Mouse (Mus musculus) mouse trophoblast stem cell (cell line): ENCODE measurements around the gene Adgrf5.
"Not testable (repeated sequence)": the region's sequence is repeated elsewhere in the genome, so short reads cannot be mapped to it uniquely, and the experiment has no call there.

ENCODE experiments used
- in situ Hi-C, 2 experiments: fragments of 300-500 bp; cut with MseI, MboI; formaldehyde crosslinking; loops; 2 replicates in 1 of 2; 3 replicates in 1 of 2; pipeline ENCODE4 v1.15.1; 2025

The Adgrf5 gene

DNA sequence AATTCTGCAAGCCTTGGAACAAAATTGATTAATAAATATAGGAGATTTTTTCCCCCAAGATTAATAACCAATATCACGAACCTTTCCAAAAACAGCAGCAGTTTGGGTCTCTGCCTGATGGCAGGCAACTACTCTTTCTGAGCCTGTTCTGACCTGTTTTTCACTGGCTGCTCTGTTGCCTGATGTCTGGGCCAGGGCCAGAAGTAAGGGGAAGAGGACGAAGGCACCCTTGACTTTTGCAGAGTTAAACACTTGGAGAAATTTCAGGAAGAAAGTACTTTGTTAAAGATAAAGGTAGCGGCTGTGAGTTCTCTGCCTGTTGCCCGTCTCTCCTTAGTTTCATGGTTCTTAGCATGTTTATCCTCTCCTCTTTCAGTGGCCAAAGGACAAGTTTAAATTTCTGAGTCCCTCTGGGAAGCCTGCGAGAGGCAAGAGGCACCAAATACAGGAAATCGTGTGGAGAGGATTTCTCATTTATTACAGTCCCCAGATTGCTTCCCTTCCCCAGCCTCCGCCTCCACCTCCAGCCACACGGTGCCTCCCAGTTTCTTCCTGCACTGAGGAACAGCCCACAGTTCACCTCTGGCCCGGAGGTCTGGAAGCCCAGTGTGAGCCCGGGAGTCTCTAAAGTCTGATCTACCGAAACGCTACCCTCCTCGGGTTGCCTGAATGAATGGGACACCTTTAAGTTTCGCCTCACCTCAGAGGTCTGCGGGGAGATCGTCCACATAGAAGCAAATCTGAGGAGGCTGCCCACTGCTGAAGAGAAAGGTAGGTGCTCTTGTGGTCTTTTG lies at the start of gene Adgrf5:
Gene Adgrf5, plus strand, starts transcription at position 626 of the 794 bp plus-strand sequence.
- in situ Hi-C loops: no loop called here

DNA sequence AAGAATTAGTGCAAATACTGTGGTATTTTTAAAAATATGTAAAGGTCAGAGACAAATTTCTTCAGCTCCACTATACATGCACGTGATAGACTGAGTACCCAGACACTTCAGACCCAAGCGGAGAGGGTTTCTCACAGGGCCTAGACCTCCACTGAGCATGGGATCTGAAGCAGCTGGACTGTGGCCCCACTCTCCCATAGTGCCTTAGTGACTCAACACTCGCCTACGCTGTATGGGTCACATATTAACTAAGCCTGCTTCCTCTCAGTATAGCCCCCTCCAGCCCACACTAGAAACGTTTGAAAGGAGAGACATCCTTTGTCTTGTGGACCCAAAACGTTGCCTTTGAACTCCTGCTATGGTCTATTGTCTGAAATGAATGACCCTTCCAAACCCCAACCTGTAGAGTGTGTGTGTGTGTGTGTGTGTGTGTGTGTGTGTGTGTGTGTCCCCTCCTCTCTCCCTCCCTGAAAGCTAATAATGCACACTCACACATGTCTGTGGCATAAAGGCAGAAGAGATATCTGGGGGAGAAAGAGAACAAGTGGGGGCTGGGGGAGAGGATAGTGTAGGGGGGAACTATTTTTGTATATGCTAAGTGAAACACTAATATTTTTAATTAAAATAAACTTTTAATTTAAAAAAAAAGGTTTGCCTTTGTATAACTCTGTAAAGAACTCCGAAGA lies 34.1 kb upstream of the Adgrf5 start:
- in situ Hi-C loops: loop anchor here (5.0 kb wide), 1 partner anchor 131 kb away; no protein-coding TSS in a partner anchor

DNA sequence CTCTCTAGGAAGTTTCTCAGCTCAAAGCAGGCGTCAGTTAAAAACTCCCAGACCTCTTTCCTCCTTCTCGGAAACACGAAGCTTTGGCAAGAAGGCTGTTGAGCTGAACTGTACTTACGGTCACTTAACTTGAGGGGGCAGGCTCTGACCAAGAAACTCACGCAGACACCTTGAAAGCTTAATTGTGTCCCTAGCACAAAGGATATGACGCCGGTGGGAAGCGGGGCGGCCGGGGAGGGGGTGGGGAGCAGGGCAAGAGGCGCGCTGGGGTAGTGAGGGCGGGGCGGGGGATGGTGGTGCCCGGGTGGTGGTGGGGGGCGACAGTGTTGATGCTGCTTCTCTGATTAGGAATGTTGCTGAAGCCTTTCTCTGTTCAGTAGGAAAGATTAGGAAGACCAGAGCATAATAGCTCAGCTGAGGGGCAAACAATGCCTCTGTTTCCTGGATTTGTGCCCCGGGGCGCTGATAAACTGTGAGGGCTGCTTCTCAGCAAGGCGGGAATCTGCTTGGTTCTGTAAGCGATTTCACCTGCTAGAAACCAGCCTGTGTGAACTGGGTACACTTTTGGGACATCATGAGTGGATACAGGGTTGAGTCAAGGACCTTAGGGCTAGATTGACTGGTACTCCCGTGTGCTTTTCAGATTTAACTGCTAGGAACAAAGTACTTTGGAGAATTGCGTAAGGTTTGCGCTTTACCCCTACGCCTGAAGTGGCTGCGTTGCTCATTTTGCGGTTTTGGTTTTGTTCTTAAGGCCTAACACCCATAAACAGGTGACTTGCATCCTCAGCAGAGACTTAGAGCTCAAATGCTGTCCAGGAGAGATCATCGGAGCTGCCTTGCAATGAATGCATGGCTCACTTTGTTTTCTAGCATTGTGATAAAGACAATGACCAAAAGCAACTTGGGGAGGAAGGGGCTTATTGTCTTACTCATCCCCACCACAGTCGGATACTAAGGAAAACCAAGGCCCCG lies 33.2 kb upstream of the Adgrf5 start:
- in situ Hi-C loops: loop anchor here (5.0 kb wide), 1 partner anchor 130 kb away; no protein-coding TSS in a partner anchor

DNA sequence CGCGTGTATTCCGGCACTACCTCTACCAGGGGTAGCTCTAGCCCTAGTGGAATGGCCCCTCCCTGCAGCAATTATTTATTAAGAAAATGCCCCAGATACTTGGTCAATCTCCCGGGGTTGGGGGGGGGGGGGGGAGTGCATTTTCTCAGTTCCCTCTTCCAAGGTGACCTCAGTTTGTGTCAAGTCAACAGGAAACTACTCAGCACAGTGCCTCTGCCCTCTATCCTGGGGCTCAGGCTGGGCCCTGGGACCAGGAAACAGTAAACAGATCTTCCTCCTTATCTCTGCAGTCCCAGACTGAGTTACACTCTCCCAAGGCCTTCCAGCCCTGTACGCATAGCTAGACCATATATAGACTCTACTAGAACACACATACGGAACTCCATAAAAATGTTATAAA lies 32.4 kb upstream of the Adgrf5 start:
- in situ Hi-C loops: loop anchor here (5.0 kb wide), 1 partner anchor 129 kb away; no protein-coding TSS in a partner anchor

DNA sequence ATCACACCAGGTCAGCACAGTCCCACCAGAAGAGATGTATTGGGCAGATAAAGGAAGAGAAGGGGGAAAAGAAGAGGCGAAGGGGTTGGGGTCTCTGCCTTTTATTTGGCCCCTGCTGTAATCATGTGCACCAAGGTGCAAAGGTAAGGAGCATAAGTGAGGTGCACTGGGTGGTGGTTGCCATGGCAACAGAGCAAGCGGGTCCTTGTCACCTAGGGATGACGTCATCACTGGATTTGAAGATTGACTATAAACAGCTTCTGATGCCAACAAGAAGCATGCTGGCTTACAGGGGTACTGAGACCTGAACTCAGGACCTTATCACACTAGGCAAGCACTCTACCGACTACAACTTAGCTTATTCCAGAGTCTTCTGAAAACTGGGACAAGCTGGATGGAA lies 31.0 kb upstream of the Adgrf5 start:
- in situ Hi-C loops: loop anchor here (5.0 kb wide), 1 partner anchor 128 kb away; no protein-coding TSS in a partner anchor

DNA sequence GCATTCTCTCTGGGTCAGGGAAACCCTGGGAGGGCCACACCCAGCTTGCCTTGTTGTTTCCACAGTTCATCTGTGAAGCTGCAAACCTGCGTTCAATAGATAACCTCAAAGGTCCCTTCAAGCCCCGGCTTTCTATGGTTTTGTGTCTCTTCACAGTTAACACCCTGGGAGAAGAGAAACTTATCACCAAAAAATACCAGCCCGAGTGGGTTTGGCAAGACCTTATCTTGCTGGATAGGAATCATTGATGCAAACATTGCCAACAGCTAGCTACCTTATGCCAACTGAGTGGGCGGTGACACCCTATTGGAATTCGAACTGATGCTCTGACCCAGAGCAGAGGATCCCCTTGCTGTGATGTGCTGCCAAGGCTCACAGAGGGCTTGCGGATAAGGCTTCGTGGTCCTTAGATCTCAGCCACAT lies 30.5 kb upstream of the Adgrf5 start:
- in situ Hi-C loops: loop anchor here (5.0 kb wide), 1 partner anchor 128 kb away; no protein-coding TSS in a partner anchor

DNA sequence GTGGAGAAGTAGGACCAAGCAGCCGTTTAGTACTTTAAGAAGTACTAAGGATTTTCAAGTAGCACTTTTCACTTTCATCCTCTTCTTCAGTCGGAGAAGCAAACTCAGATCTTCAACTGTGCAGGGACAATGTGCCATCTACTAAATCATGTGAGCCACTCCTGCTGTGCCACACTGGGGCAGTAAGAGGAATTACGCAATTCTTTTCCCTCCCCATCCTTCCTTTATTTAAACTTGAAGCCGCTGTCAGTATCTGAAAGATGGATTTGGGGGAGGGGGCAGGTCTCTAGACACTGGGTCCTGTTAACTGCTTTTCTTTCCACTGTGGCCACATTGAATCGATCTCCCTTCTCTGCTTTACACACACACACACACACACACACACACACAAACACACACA lies 27.6 kb upstream of the Adgrf5 start:
- in situ Hi-C loops: no loop called here

DNA sequence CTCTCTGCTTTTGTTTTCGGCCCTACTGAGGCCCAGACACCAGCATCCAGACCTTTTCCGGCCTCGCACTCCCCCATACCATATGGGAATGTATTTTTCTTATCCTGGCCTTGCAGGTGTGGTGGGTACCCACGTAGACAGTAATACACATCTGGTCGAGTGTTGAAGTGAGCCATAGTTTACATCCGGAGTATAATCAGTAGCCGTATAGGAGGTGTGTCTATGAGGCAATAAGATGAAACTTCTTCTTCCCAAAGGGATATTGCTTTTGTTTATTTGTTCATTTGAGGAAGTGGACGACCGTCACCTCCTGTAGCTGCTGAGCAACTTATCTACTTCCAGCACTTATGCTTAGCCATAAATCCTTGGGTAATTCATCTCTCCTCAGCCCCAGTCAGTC lies 26.2 kb upstream of the Adgrf5 start:
- in situ Hi-C loops: no loop called here

DNA sequence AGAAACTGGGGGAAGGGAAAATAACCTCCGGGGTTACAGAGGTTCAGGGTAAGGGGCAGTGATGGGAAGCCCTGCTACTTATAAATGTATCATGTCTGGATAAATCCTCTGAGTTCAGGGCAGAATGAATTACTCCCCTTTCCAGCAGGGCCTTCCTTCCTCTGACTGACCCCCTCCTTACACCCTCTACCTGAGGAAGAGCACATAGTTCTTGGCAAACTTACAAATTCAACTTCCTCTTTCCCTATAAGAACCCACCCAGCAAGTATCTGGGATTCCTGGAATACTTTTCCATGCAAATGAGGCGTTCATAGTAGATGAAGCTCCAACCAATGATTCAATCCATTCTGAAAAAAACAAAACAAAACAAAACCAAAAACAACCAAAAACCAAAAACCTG lies 22.6 kb upstream of the Adgrf5 start:
- in situ Hi-C loops: no loop called here

DNA sequence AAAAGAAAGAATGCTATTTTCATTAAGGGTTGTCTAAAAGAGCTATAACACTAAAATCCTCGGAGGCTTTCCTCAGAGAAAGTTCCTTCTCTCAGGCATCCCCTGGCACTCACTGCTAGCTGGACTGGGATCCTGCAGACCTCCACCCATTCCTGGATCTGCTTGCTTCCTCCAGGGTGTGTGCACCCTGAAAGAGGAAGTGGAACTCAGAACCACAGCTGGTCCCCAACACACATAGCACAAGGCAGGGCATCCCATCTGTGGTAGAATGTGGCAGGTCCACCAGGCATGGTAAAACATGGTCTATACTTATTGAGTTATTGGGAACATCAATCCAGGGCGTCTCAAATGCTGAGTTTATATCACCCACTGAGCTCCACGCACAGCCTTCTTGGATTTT lies 22.0 kb upstream of the Adgrf5 start:
- in situ Hi-C loops: no loop called here

DNA sequence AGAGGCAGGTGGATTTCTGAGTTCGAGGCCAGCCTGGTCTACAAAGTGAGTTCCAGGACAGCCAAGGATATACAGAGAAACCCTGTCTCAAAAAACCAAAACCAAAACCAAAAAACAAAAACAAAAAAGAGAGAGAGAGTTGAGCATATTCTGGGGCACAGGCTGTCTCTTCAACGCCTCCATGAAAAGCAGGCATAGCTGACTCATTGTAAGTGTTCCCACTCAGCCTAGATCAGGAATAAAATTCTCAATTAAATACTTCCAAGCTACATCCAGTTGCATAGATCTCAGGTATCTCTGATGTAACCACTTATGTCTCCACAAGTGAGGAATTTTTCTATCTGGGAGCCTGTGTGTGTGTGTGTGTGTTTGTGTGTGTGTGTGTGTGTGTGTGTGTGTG lies 13.8 kb upstream of the Adgrf5 start:
- in situ Hi-C loops: not testable (repeated sequence)

DNA sequence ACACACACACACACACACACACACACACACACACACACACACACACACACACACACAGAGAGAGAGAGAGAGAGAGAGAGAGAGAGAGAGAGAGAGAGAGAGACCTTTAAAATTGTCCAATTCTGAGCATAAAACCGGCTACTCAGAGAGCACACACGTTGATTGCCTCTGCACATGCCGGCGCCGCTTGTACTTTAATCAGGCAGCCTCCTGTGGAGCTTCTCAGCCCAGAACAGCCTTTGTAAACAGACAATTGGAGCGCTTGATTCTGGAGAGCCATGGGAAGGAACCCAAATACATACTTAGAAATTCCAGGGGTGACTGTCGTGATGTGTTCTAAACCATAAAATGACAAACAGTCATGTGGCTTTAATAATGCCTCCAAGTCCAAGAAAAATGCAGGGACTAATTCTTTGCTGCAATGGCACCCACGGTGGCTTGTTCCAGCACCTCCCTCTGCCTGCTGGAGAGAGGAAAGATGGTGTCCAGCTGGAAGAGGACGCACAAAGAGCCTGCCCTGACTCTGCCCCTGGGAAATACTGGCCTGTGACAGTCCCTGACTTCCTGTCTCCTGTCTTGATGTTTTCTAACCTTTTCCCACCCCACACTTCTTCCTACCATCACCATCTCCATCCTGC lies 2.2 kb upstream of the Adgrf5 start:
- in situ Hi-C loops: no loop called here

DNA sequence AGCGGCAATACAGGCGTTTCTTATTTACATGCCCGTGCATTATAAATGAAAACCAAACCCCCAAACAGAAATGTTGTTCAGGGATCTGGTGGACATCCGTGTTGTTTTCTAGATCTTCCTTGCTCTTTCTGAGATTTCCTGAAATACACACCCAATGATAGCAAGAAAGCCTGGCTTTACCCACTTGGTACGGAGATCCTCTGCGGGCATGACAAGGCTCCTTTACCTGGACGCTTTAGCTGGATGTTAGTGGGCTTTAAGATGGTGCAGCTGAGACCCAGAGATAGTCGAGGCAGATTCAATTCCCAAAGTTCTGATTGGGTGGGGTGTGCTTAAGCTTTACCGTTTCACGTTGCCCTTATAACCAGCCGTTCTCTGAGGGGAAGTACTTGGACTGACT lies 770 bp downstream of the Adgrf5 start:
- in situ Hi-C loops: no loop called here

DNA sequence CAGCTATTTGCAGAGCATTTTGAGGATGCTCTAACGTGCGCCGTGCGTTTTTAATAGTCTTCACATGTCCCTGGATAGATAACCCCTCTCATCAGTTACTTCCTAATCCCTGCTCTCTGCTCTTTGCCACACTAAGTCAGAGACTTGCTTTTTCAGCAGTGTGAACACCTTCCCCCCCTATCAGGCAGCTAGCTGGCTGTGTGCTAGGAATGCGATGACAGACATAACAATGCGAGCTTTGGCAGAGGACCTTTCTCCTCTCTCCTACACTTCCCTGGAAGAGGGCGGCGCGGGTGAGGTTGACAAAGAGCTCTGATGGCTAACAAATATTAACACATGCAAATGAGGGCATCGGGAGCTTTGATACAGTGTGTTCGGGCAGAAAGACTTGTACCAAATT lies 2.1 kb downstream of the Adgrf5 start:
- in situ Hi-C loops: no loop called here

DNA sequence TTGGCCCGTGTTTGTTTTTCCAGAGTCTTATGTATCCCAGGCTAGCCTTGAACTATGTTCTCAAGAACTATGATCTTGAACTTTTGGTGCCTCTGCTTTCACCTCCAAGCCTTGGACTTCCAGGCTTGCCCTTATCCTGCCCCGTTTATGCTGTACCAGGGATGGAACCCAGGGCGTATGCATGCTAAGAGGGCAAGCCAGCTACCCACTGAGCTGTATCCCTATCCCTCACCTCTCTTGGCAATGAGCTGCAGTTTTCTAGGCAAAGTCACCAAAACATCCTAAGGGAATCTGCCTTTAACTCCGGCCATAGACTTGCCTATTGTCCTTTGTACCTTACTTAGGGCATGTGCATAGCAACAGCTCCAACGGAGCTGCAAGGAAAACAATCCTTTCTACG lies 2.6 kb downstream of the Adgrf5 start:
- in situ Hi-C loops: no loop called here

DNA sequence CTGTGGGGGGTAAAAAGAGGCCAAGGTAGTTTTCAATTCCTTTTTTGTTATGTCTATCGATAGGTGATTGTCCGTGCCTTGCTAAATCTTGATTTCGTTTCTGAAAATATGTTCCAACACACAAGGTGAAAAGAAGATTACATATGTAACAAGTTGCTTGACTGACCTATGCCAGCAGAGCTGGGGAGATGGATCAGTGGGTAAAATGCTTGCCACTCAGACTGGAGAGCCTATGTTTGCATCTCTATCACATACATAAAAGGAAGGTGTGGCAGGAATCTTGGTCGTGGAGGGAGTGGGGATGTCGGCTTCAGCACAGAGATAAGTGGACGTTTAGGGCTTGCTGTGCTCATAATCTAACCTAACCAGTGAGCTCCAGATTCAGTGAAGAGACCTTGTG lies 3.7 kb downstream of the Adgrf5 start:
- in situ Hi-C loops: no loop called here

DNA sequence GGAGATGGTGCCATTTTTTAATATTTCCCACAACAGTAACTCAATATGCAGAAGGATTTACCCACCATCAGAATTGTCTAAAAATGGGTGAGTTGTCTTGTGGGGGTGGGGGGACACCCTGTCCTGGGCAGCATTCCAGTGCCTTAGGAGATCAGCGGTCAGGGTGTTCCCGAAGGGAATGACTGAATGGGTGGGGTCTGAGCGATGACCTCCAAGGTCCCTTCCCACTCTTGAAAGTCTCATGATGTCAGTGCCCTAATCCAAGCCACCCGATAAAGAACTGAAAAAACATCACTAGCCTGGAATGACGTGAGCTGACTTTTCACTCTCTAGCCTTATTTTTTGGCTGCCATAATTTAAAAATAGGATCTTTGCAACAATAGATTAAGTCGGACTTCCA lies 5.0 kb downstream of the Adgrf5 start:
- in situ Hi-C loops: no loop called here

DNA sequence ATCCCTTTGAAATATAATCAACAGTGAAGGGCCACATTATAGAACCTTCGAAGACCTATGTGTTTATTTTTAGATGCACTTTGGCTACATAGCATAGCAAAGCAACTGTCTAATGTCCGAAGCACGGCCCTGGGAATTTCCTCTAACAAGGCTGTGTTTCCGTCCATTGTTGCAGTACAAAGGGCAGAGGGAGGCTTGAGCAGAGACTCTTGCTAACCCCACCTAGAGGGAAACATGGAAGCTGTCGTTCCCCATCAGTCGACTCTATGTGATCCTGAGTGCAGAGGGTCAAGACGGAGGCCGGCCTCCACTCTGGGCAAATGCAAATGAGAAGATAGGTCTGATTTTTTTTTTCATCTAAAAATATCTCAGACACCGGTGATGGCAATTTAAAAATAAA lies 6.2 kb downstream of the Adgrf5 start:
- in situ Hi-C loops: no loop called here

DNA sequence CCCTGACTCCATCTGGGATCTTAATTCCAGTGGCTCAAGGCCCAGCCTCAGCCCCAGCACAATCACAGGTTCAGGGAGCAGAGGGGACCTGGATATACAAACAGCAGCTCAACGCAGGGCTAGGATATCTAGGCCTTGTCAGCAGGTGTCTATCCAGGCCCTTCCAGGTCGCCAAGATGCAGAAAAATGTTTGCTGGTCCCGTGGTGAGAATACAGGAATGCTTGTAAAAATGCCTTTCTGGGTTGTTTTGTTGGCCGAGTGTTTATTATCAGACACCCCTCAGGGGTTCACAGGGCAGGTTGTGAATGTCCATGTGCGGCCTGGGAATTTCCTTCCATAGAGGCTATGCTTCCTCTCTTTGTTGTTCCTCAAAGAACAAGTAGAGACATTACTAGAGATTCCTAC lies 7.9 kb downstream of the Adgrf5 start:
- in situ Hi-C loops: no loop called here

DNA sequence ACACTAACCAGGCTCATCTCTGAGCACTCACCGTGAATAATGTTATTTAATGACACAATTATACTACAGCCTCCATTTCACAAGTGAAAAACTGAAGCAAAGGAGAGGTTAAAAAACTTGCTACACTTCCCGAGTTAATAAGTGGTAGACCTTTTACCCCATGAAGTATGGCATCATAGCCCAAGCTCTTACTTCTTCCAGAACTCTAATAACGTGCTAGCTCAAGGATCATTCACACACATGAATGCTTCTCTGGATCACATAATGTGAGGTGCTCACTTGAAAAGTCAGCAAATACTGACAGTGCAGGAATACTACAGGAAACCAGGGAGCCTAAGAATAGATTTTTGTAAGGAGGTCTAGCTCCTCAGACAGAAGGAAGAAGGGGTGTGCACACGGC lies 12.4 kb downstream of the Adgrf5 start:
- in situ Hi-C loops: no loop called here

DNA sequence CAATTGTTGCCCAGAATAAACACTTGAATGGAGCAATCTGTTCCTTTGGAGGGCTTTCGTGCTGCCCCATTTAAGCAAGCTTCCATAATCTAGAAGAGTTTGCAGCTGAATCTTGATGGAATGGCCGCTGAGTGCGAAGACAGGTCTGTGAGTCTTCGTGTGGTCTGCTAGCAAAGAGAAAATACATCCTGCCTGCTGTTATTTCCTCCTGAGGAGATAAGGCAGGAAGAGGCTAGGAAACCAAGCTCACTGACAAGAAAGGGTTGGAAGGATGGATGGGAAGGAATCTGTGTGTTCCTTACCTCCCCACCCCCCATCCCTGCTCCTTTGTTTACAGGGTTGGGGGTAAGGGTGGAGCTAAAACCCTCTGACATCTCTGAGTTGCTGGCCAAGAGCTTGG lies 13.8 kb downstream of the Adgrf5 start:
- in situ Hi-C loops: no loop called here
